Mouse (Mus musculus) 3T3-L1 (cell line): ENCODE measurements around the gene Fkrp.
A peak's percentile ranks its signal among the peaks of the same experiment; 100 is the strongest.

Experiments
- DNase-seq: peaks from one replicate; pipeline ENCODE4 v3.0.0-alpha.2; 2015; ENCODE audit warnings: low read depth, low spot score

Gene Fkrp

GRCm38 (mm10) chr7:16816475-16817122 lies at the start of gene Fkrp:
Gene Fkrp, minus strand, starts transcription at chr7:16816732.
- DNase-seq: peak; percentile 12

DNA sequence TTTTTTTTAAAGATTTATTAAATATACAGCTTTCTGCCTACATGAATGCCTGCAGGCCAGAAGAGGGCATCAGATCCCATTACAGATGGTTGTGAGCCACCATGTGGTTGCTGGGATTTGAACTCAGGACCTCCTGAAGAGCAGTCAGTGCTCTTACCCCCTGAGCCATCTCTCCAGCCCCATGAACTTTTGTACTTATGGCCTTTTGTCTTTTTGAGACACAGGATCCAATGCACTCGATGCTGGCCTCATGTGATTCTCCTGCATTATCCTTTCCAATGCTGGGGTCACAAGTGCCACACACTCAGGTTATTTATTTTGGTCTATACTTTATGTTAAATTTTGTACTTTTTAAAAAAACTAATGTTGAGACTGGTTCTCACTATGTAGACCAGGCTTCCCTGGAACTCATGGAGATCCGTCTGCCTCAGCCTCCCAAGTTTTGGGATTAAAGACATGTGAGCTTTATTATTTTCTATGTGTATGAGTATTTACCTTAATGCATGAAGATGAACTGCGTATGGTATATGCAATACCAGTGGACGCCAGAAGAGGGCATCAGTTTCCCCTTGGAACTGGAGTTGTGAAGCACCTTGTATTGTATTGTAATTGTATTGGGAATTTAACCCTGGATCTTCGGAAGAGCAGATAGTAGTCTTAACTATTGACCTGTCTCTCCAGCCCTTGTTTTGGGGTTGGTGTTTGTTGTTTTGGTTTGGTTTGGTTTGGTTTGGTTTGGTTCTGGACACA lies 43.5 kb upstream of the Fkrp start:
- peak; percentile 74 for DNase-seq

GRCm38 (mm10) chr7:16858336-16858735 lies 41.8 kb upstream of the Fkrp start:
- no peak for DNase-seq

DNA sequence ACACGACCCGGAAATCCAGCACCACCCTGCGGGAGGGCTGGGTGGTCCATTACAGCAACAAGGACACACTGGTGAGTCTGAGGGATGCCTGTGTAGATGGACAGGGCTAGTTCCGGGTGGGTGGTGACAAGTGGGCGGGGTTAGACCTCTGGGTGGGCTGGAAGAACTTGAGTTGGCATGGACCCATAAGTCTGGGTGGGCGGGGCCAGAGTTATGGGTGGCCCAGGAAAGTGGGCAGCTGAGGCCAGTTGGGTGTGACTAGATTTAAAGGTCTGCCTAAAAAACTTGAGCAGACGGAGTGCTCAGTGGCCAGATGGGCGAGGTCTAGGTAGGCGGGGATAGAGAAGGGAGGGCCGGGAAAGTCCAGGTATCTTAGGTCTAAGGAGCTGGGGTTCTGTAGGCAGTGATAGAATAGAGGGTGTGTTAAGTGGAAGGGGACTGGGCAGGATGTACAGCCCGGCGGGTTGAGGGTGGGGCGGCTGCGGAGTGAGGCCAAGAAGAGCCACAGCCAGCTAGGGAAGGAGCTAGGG lies 36.8 kb upstream of the Fkrp start:
- DNase-seq: no peak

DNA sequence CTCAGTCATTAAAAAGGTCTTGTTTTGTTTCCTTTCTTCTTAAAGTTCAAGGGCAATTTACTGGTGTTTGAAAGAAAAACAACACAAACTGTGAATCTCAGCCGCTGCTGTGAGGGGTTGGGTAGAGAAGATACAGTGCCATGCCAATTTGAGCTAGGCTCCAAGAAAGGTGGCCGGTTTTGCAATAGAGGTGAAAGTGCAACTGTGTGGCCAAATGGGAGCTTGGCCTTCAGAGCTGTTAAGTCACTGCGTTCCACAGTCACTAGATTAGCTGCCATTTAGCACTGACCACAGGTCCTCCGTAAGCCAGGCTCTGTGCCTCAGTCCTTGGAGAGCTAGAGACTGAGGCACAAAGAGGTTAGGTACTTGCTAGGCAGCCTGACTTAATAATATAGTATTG lies 35.1 kb upstream of the Fkrp start:
- DNase-seq: no peak

GRCm38 (mm10) chr7:16848579-16848978 lies 32.0 kb upstream of the Fkrp start:
- DNase-seq: no peak

- DNase-seq: no peak
Measured at GRCm38 (mm10) chr7:16847507-16847906, 31.0 kb upstream of the Fkrp start.

- no peak for DNase-seq
Measured at GRCm38 (mm10) chr7:16846775-16847174, 30.2 kb upstream of the Fkrp start.

GRCm38 (mm10) chr7:16845820-16846167 lies 29.3 kb upstream of the Fkrp start:
- DNase-seq: no peak

DNA sequence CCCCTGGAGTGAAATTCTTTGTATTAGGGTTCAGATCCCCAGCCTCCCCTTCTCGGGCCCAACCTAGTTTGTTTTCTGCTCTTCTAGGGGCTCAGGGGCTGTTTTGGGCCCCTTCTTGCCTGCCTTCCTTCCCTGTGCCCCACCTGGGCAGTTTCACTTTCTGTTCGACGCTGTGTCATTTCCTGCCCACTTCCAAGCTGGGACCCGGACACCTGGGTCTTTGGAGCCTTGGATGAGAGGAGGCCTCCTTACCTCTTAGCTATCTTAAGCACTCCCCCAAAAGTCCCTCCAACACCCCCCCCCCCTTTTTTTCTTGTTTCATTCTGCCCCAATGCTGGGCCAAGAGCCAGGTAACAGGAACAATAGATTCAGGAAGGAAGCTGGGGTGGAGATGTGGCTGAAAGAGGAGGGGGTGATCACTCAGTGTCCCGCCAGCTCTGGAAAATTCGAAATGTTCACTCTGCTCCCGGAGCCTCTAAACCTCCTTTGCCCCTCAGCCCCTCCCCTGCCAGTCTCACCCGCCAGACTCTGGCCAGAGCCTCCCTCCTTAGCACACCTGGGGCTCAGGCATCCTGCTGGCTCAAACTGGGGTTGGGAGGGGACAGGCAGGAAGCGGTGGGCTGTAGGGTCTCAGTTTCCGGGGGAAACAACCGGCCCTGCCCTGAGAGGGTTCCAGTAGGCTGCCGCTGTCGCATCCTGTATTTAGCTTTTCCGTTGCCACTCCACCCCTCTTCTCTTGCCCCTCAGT lies 28.7 kb upstream of the Fkrp start:
- DNase-seq: no peak

- DNase-seq: no peak
Measured at GRCm38 (mm10) chr7:16844696-16845071, 28.2 kb upstream of the Fkrp start.

- DNase-seq: no peak
Measured at GRCm38 (mm10) chr7:16843441-16844171, 27.1 kb upstream of the Fkrp start.

DNA sequence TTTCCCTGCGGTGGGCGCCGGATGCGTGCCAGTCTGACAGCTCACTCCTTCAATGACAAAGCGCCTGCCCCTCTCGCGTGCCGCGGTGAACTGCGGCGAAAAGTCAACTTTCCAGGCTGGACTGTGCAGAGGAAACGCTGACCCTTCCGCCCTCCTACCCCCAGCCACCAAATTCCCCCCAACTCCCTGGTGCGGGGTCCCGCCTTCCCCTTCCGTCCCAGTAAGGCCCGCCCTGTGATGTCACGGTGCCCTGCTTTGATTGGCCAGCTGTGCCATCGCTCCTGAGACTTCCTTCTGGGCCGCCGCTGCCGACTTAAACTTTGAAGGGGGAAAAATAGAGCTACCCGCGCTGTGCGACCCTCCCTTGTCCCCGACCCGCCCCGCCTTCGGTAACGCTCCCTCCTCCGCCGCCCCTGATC lies 26.1 kb upstream of the Fkrp start, which contains the start of gene Prkd2:
Gene Prkd2, plus strand, starts transcription at position 258 of the 419 bp plus-strand sequence.
- peak; percentile 44 for DNase-seq

GRCm38 (mm10) chr7:16841561-16842560 lies 25.3 kb upstream of the Fkrp start:
- DNase-seq: no peak

GRCm38 (mm10) chr7:16841078-16841477 lies 24.5 kb upstream of the Fkrp start:
- no peak for DNase-seq

DNA sequence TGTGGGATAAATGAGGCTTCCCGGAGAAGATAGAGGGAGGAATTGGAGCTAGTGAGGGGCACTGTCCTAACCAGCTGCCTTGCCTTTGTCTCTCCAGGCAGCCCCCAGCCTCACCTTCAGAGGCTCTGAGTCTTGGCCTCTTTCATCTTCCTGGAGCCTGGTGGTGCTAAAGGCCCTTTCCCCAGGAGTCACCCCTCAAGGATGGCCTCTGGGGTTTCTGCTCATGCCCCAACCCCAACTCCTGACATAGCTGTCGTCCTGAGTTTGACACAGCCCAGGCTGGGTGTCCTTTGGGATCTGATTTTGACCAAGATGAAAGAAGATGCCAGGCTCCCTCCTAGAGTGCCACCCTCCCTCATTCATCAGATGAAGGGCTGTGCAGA lies 23.6 kb upstream of the Fkrp start:
- DNase-seq: no peak

DNA sequence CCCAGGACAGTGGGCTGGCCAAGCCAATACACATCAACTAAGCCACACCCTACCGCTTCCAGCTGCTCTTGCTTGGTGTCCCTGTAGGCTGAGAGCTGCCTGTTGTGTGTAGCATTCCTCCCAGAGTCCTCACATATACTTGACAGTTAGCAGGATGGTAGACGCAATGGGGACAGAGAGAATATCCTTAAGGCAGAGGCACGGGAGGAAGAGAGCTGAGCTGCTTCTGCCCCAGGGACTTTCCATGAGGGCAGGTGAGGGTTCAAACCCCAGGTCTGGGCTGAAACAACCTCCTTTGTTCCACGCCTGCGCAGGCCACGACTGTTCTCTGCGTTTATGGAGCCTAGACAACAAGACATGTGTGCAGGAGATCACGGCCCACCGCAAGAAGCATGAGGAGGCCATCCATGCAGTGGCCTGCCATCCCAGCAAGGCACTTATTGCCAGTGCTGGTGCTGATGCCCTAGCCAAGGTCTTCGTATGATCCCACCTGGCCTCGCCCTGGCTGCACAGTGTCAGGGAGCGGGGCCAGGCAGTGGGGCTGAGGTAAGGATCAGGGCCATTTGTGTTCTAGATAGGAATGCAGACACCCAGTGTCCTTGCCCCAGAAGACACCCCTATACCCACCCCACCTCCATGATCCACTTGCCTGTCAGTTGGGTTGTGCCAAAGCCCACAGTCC lies 23.0 kb upstream of the Fkrp start:
- no peak for DNase-seq

GRCm38 (mm10) chr7:16838804-16839426 lies 22.4 kb upstream of the Fkrp start:
- no peak for DNase-seq
